Mouse (Mus musculus): Measurements from ENCODE around the gene Tmem184b. TPM values are rescaled to one million over a fixed set of nuclear protein-coding genes. Genes with fewer than 3 reads are reported as not detected.

The Tmem184b gene
- total RNA-seq, 2 experiments from 2014 or later, result 46.1 to 48.1 TPM

- DNase-seq (ENCODE audit: low spot score in 2 of 2), result no peak
Measured at GRCm38 (mm10) chr15:79322281-79322990, 80.9 kb downstream of the Tmem184b start.

- DNase-seq (ENCODE audit: low spot score in 2 of 2), result no peak
Measured at GRCm38 (mm10) chr15:79321733-79322190, 81.6 kb downstream of the Tmem184b start.

GRCm38 (mm10) chr15:79313848-79314369, 89.5 kb downstream of the Tmem184b start:
- no peak for DNase-seq (ENCODE audit: low spot score in 2 of 2)

Small RNAs within 50 kb of the gene (microRNA-seq; reads per million reads assigned to microRNA genes)
- 0 to 2.5 reads per million in 2 experiments for gene Mir1943

Other genes with a start within 250 kb of the Tmem184b start
- 10 to 100 TPM; 35.7 to 38.0 TPM for gene Sox10, start 238.3 kb downstream of the Tmem184b start, total RNA-seq (2021)
- 10 to 100 TPM; 53.0 to 55.1 TPM for gene Pick1, start 174.4 kb downstream of the Tmem184b start, total RNA-seq (2021)
- 1 to 10 TPM in 1 of 2 experiments, under 1 TPM in 1; 0.80 to 1.0 TPM for gene Gm49486, start 174.2 kb downstream of the Tmem184b start, total RNA-seq (2021)
- under 1 TPM in 1 of 2 experiments, not detected in 1; 0.41 TPM for gene Slc16a8, start 148.8 kb downstream of the Tmem184b start, total RNA-seq (2021)
- 1 to 10 TPM; 2.8 to 4.8 TPM for gene Baiap2l2, start 118.0 kb downstream of the Tmem184b start, total RNA-seq (2021)
- gene Pla2g6, start 75.2 kb downstream of the Tmem184b start, total RNA-seq (2021), result 10 to 100 TPM; 18.3 to 22.5 TPM
- gene Maff, start 56.9 kb downstream of the Tmem184b start, total RNA-seq (2021), result 1 to 10 TPM; 1.7 to 2.0 TPM
- 100 to 1,000 TPM; 172 to 178 TPM for gene Csnk1e, start 52.0 kb upstream of the Tmem184b start, total RNA-seq (2021)
- 10 to 100 TPM; 57.7 to 66.4 TPM for gene Kcnj4, start 101.7 kb upstream of the Tmem184b start, total RNA-seq (2021)
- 1 to 10 TPM; 1.0 to 1.3 TPM for gene Kdelr3, start 112.8 kb upstream of the Tmem184b start, total RNA-seq (2021)
- gene Ddx17, start 143.2 kb upstream of the Tmem184b start, total RNA-seq (2021), result 100 to 1,000 TPM; 381 to 420 TPM
- gene Dmc1, start 201.5 kb upstream of the Tmem184b start, total RNA-seq (2021), result 1 to 10 TPM; 1.3 to 1.7 TPM

All from layer of hippocampus, postnatal 10 days (tissue).